ENCODE assay signal across 2 mouse cellular contexts in the genomic region with DNA sequence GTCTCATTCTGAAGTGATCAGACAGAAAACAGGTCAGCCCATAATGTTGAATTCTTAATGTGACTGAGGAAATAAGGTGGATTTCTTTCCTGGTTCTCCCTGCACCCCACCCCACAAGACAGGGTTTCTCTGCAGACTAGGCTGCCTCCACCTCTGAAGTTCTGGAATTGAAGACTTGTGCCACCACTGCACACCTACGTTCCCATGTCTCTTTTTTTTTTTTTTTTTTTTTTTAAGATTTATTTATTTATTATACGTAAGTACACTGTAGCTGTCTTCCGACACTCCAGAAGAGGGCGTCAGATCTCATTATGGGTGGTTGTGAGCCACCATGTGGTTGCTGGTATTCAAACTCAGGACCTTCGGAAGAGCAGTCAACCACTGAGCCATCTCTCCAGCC.
TF ChIP-seq lines count a peak whose summit lies in the region.

No protein-coding gene starts in this region.

TF ChIP-seq in CH12.LX, 34 proteins besides CTCF, POLR2A, EP300 and RAD21:
- TF ChIP-seq ZNF384 (IDR thresholded peaks at IDR 0.05; ENCODE audit: low read depth, low read length) (peak; percentile 27; the same call in 1 of the 2 replicates), HCFC1 (IDR thresholded peaks at IDR 0.05; ENCODE audit: low read depth, low read length) (no peak)

TF ChIP-seq in MEL, 35 proteins besides CTCF, POLR2A, EP300 and RAD21:
- peak; percentile 82 for TF ChIP-seq ZNF384 (IDR thresholded peaks at IDR 0.05; ENCODE audit: low read depth, low read length)
- no peak for TF ChIP-seq USF1 (IDR thresholded peaks at IDR 0.05; ENCODE audit: low read depth, low read length)
TF ChIP-seq in MEL: peak in this region for 1.
